Mouse (Mus musculus): ENCODE results near the gene Fabp2. TPM values are rescaled to one million over a fixed set of nuclear protein-coding genes. Genes with fewer than 3 reads are reported as not detected.
A peak's percentile ranks its signal among the peaks of the same experiment; 100 is the strongest.

Gene Fabp2
- polyA plus RNA-seq, 1 experiment: not detected

GRCm38 (mm10) chr3:122903746-122904433 lies 9.0 kb downstream of the Fabp2 start:
- no peak overlapping the region for H3ac ChIP-seq (ENCODE audit: control insufficient read depth, insufficient read length, low read depth)
- no peak overlapping the region for H3K4me3 ChIP-seq (ENCODE audit: insufficient read depth, poor library complexity, severe bottlenecking)
- H3K36me3 ChIP-seq (ENCODE audit: control insufficient read depth, insufficient read depth): no peaks in the 10 kb centered on the region
- TF ChIP-seq CTCF (IDR thresholded peaks at IDR 0.05; ENCODE audit: control insufficient read depth, insufficient read depth, insufficient read length): peak; percentile 40
- TF ChIP-seq USF1 (IDR thresholded peaks at IDR 0.05; ENCODE audit: low read depth): no peak
- H3K27me3 ChIP-seq (ENCODE audit: control insufficient read depth, insufficient read depth, insufficient read length): no peaks in the 10 kb centered on the region
- H3K79me3 ChIP-seq (ENCODE audit: low read depth): no peaks in the 10 kb centered on the region
- no peaks in the 10 kb centered on the region for H3K79me2 ChIP-seq (ENCODE audit: control insufficient read depth, insufficient read depth)

DNA sequence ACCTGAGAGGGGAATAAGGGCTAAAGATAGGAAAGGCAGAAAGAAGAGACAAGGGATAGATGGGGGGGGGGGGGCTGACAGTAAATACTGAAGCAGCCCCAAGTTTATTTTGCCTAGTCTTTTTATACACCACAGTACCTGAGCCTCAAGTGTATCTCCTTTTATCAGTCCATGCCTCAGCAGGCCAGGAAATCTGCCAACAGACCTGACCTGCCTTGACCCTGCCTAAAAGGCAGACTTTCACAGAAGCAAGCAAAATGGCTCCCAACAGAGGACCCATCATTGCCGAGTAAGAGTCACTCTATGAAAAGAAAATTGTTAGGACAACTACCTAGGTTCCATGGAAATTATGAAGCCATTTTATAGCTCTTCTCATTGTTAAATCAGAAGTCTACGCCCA lies 13.0 kb downstream of the Fabp2 start:
- Histone ChIP-seq H3K36me3 (ENCODE audit: control insufficient read depth, insufficient read depth) (no peaks in the 10 kb centered on the region), H3K4me3 (ENCODE audit: insufficient read depth, poor library complexity, severe bottlenecking) (no peak overlapping the region), H3K79me3 (ENCODE audit: low read depth) (no peaks in the 10 kb centered on the region), H3ac (ENCODE audit: control insufficient read depth, insufficient read length, low read depth) (no peak overlapping the region), H3K27me3 (ENCODE audit: control insufficient read depth, insufficient read depth, insufficient read length) (no peaks in the 10 kb centered on the region), H3K79me2 (ENCODE audit: control insufficient read depth, insufficient read depth) (no peaks in the 10 kb centered on the region)
- TF ChIP-seq CEBPB (IDR thresholded peaks at IDR 0.05; ENCODE audit: low read depth): no peak
- TF ChIP-seq MYOD1 (IDR thresholded peaks at IDR 0.05; ENCODE audit: control insufficient read depth, insufficient read length, low read depth): no peak
- TF ChIP-seq MYOG (IDR thresholded peaks at IDR 0.05; ENCODE audit: control insufficient read depth, extremely low read depth, insufficient read length): no peak
- TF ChIP-seq FOSL1 (IDR thresholded peaks at IDR 0.05; ENCODE audit: insufficient read depth, low read length, poor library complexity, severe bottlenecking): no peak
- TF ChIP-seq USF1 (IDR thresholded peaks at IDR 0.05; ENCODE audit: low read depth): no peak
- no peak for TF ChIP-seq MAX (IDR thresholded peaks at IDR 0.05)
- TF ChIP-seq CTCF (IDR thresholded peaks at IDR 0.05; ENCODE audit: control insufficient read depth, insufficient read depth, insufficient read length): no peak

DNA sequence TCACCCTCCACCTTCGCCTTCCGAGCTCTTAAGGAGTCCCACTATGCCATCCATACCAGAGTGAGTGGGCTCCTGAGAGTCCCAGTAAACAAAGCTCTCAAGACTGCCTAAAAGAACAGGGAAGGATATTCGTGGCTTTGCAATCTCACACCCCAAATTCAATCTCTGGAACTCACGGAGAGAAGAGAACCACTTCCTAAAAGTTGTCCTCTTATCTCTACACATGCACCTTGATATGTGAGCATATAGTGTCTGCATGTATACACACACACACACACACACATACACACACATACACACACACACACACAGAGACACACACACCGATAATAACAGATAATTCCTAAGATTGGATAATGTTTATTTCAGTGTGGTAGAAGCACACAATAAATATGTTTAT lies 20.6 kb downstream of the Fabp2 start:
- Histone ChIP-seq H3K79me3 (ENCODE audit: low read depth) (no peaks in the 10 kb centered on the region), H3K4me3 (ENCODE audit: insufficient read depth, poor library complexity, severe bottlenecking) (no peak overlapping the region), H3K36me3 (ENCODE audit: control insufficient read depth, insufficient read depth) (no peaks in the 10 kb centered on the region), H3K27me3 (ENCODE audit: control insufficient read depth, insufficient read depth, insufficient read length) (no peaks in the 10 kb centered on the region), H3K79me2 (ENCODE audit: control insufficient read depth, insufficient read depth) (no peaks in the 10 kb centered on the region), H3ac (ENCODE audit: control insufficient read depth, insufficient read length, low read depth) (no peak overlapping the region)
- TF ChIP-seq FOSL1 (IDR thresholded peaks at IDR 0.05; ENCODE audit: insufficient read depth, low read length, poor library complexity, severe bottlenecking): no peak
- TF ChIP-seq MAX (IDR thresholded peaks at IDR 0.05): no peak
- no peak for TF ChIP-seq MYOG (IDR thresholded peaks at IDR 0.05; ENCODE audit: control insufficient read depth, extremely low read depth, insufficient read length)
- no peak for TF ChIP-seq CTCF (IDR thresholded peaks at IDR 0.05; ENCODE audit: control insufficient read depth, insufficient read depth, insufficient read length)
- no peak for TF ChIP-seq MYOD1 (IDR thresholded peaks at IDR 0.05; ENCODE audit: control insufficient read depth, insufficient read length, low read depth)
- no peak for TF ChIP-seq CEBPB (IDR thresholded peaks at IDR 0.05; ENCODE audit: low read depth)
- TF ChIP-seq USF1 (IDR thresholded peaks at IDR 0.05; ENCODE audit: low read depth): no peak

DNA sequence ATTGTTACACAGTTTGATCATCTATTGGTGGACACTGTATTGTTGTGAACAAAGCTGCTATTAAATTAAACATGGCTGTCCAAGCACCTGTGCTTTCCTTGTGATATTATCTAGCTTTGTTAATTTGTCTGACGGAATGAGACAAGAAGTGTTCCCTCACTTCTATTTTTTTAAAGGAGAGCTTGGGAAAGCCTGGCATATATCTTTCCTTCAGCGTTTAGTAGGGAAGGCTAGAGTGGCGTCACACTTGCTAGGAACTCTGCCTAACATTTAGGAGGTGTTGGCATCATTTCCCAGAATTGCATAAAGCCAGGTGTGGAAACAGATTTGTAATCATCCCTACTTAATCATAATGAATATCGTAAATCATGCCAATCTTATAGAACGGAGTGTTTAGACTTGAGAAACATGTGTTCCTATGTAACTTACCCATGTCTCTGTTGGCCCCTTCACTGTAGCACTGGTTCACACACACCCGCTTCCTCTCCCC lies 21.4 kb downstream of the Fabp2 start:
- no peak overlapping the region for H3K4me3 ChIP-seq (ENCODE audit: insufficient read depth, poor library complexity, severe bottlenecking)
- H3K27me3 ChIP-seq (ENCODE audit: control insufficient read depth, insufficient read depth, insufficient read length): no peaks in the 10 kb centered on the region
- H3K79me3 ChIP-seq (ENCODE audit: low read depth): no peaks in the 10 kb centered on the region
- TF ChIP-seq CEBPB (IDR thresholded peaks at IDR 0.05; ENCODE audit: low read depth) (no peak), MYOG (IDR thresholded peaks at IDR 0.05; ENCODE audit: control insufficient read depth, extremely low read depth, insufficient read length) (no peak), MAX (IDR thresholded peaks at IDR 0.05) (no peak), FOSL1 (IDR thresholded peaks at IDR 0.05; ENCODE audit: insufficient read depth, low read length, poor library complexity, severe bottlenecking) (no peak), USF1 (IDR thresholded peaks at IDR 0.05; ENCODE audit: low read depth) (no peak), CTCF (IDR thresholded peaks at IDR 0.05; ENCODE audit: control insufficient read depth, insufficient read depth, insufficient read length) (no peak), MYOD1 (IDR thresholded peaks at IDR 0.05; ENCODE audit: control insufficient read depth, insufficient read length, low read depth) (no peak)
- H3ac ChIP-seq (ENCODE audit: control insufficient read depth, insufficient read length, low read depth): no peak overlapping the region
- H3K36me3 ChIP-seq (ENCODE audit: control insufficient read depth, insufficient read depth): no peaks in the 10 kb centered on the region
- H3K79me2 ChIP-seq (ENCODE audit: control insufficient read depth, insufficient read depth): no peaks in the 10 kb centered on the region

- no peaks in the 10 kb centered on the region for H3K27me3 ChIP-seq (ENCODE audit: control insufficient read depth, insufficient read depth, insufficient read length)
- TF ChIP-seq MAX (IDR thresholded peaks at IDR 0.05) (no peak), CTCF (IDR thresholded peaks at IDR 0.05; ENCODE audit: control insufficient read depth, insufficient read depth, insufficient read length) (no peak), FOSL1 (IDR thresholded peaks at IDR 0.05; ENCODE audit: insufficient read depth, low read length, poor library complexity, severe bottlenecking) (no peak), MYOD1 (IDR thresholded peaks at IDR 0.05; ENCODE audit: control insufficient read depth, insufficient read length, low read depth) (no peak), MYOG (IDR thresholded peaks at IDR 0.05; ENCODE audit: control insufficient read depth, extremely low read depth, insufficient read length) (no peak), USF1 (IDR thresholded peaks at IDR 0.05; ENCODE audit: low read depth) (no peak)
- no peaks in the 10 kb centered on the region for H3K79me3 ChIP-seq (ENCODE audit: low read depth)
- H3K36me3 ChIP-seq (ENCODE audit: control insufficient read depth, insufficient read depth): no peaks in the 10 kb centered on the region
- H3K79me2 ChIP-seq (ENCODE audit: control insufficient read depth, insufficient read depth): no peaks in the 10 kb centered on the region
- H3ac ChIP-seq (ENCODE audit: control insufficient read depth, insufficient read length, low read depth): no peak overlapping the region
- H3K4me3 ChIP-seq (ENCODE audit: insufficient read depth, poor library complexity, severe bottlenecking): no peak overlapping the region
Observed at GRCm38 (mm10) chr3:122918672-122919071, 23.8 kb downstream of the Fabp2 start.

DNA sequence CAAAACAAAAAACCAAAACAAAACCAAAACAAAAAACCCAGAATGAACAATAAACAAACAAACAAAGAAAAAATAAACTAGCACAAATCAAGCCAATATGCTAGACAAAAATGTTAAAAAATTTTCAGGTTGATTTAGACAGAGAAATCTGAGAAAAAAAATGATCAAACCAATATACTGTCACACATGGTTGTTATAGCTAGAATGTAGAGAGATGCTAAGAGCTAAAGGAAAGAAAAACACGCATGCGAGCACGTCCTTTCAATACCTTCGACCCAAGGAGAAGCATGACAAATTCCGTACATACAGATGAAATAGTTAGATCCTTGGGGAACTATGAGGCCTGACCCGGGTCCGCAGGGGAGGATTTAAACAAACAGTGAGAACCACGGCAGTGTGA lies 24.4 kb downstream of the Fabp2 start, which contains the start of gene Gm10959:
Gm10959 (minus strand) TSS at position 101 of the 400 bp plus-strand sequence.
- no peaks in the 10 kb centered on the region for H3K27me3 ChIP-seq (ENCODE audit: control insufficient read depth, insufficient read depth, insufficient read length)
- no peaks in the 10 kb centered on the region for H3K79me3 ChIP-seq (ENCODE audit: low read depth)
- TF ChIP-seq CEBPB (IDR thresholded peaks at IDR 0.05; ENCODE audit: low read depth): no peak
- no peak for TF ChIP-seq MYOD1 (IDR thresholded peaks at IDR 0.05; ENCODE audit: control insufficient read depth, insufficient read length, low read depth)
- TF ChIP-seq FOSL1 (IDR thresholded peaks at IDR 0.05; ENCODE audit: insufficient read depth, low read length, poor library complexity, severe bottlenecking): no peak
- no peak for TF ChIP-seq MAX (IDR thresholded peaks at IDR 0.05)
- no peak for TF ChIP-seq USF1 (IDR thresholded peaks at IDR 0.05; ENCODE audit: low read depth)
- no peak for TF ChIP-seq MYOG (IDR thresholded peaks at IDR 0.05; ENCODE audit: control insufficient read depth, extremely low read depth, insufficient read length)
- TF ChIP-seq CTCF (IDR thresholded peaks at IDR 0.05; ENCODE audit: control insufficient read depth, insufficient read depth, insufficient read length): no peak
- H3K36me3 ChIP-seq (ENCODE audit: control insufficient read depth, insufficient read depth): no peaks in the 10 kb centered on the region
- no peak within 1 kb of the TSS for H3ac ChIP-seq (ENCODE audit: control insufficient read depth, insufficient read length, low read depth)
- H3K4me3 ChIP-seq (ENCODE audit: insufficient read depth, poor library complexity, severe bottlenecking): no peak within 1 kb of the TSS
- peaks cover under 1% of the 10 kb centered on the region for H3K79me2 ChIP-seq (ENCODE audit: control insufficient read depth, insufficient read depth)

Data from C2C12 (cell line).